Mouse (Mus musculus) heart, postnatal 0 days (tissue): ENCODE results near the gene Cadm2. TPM values are rescaled to one million over a fixed set of nuclear protein-coding genes. Genes with fewer than 3 reads are reported as not detected.

Experiments used
- ATAC-seq: fragments of 200-750 bp; cut with Nextera tagmentation; 2 replicates; pipeline ENCODE4 v1.8.0; 2017; ENCODE audit warnings: low read depth, moderate number of reproducible peaks, moderate library complexity; ENCODE audit not compliant: insufficient read depth
- DNase-seq: peaks from one replicate; pipeline ENCODE4 v3.0.0-alpha.2; 2016; ENCODE audit warnings: low spot score
- H3K27ac ChIP-seq: fragments of 300-500 bp; sonication (generic); 2 replicates; pipeline ENCODE4 v1.5.1; 2014; ENCODE audit warnings: low read depth, mild to moderate bottlenecking
- H3K27me3 ChIP-seq: fragments of 300-500 bp; sonication (generic); 2 replicates; pipeline ENCODE4 v1.6.1; 2014; ENCODE audit warnings: low read length, mixed read lengths; ENCODE audit not compliant: control insufficient read depth, insufficient read depth
- H3K36me3 ChIP-seq: fragments of 300-500 bp; sonication (generic); replicated peaks from 2 replicates; pipeline ENCODE4 v1.6.1; 2014; ENCODE audit warnings: low read length, mixed read lengths; ENCODE audit not compliant: control insufficient read depth, insufficient read depth
- H3K4me1 ChIP-seq: fragments of 300-500 bp; sonication (generic); 2 replicates; pipeline ENCODE4 v1.6.1; 2014; ENCODE audit warnings: antibody characterized with exemption; ENCODE audit not compliant: control insufficient read depth, insufficient read depth
- H3K4me2 ChIP-seq: fragments of 300-500 bp; sonication (generic); 2 replicates; pipeline ENCODE4 v1.6.1; 2014; ENCODE audit warnings: low read depth, mild to moderate bottlenecking, low read length, moderate library complexity
- H3K4me3 ChIP-seq: fragments of 300-500 bp; sonication (generic); 2 replicates; pipeline ENCODE4 v1.5.1; 2014; ENCODE audit warnings: low read depth, low read length
- H3K9ac ChIP-seq: fragments of 300-500 bp; sonication (generic); replicated peaks from 2 replicates; pipeline ENCODE4 v1.6.1; 2014; ENCODE audit warnings: low read depth, low read length, mixed read lengths
- H3K9me3 ChIP-seq: fragments of 300-500 bp; sonication (generic); replicated peaks from 2 replicates; pipeline ENCODE4 v1.6.1; 2016; ENCODE audit warnings: low read length; ENCODE audit not compliant: control insufficient read depth
- CTCF ChIP-seq: IDR thresholded peaks from 2 replicates; pipeline ENCODE4 v1.5.1; 2016; ENCODE audit warnings: antibody characterized with exemption, control low read depth, low read depth
- EP300 ChIP-seq: IDR thresholded peaks from 2 replicates; pipeline ENCODE4 v1.6.1; 2016; ENCODE audit warnings: antibody characterized with exemption, low read depth
- WGBS: fragments of 180-500 bp; shearing (Covaris S2); extraction: QIAGEN DNeasy Blood & Tissue Kit; methylation state at CpG from one replicate; pipeline ENCODE4 v1.1.7; 2014; 5-methylcytosine and 5-hydroxymethylcytosine counted together
- polyA plus RNA-seq: library from polyadenylated mRNA; unstranded; fragments of >200 nt; fragmentation: Nextera tagmentation; extraction: Ambion mirVana; gene quantifications from 2 replicates; pipeline ENCODE4 v1.2.1, GENCODE M21; 2015
- total RNA-seq: library from RNA; depleted of rRNA; stranded (reverse); fragments of >200 nt; gene quantifications from 2 replicates; pipeline ENCODE4 v1.2.3, GENCODE M21; 2014; ENCODE audit warnings: low replicate concordance

Gene Cadm2
- total and polyA plus RNA-seq, 2 experiments from 2014 or later, result 1.0 TPM; not detected in 1

- Histone ChIP-seq H3K36me3 (no peaks in the 10 kb centered on the region), H3K4me2 (no peak overlapping the region), H3K9ac (no peak overlapping the region), H3K27me3 (no peaks in the 10 kb centered on the region), H3K9me3 (no peaks in the 10 kb centered on the region), H3K27ac (no peak overlapping the region), H3K4me3 (no peak overlapping the region), H3K4me1 (no peaks in the 10 kb centered on the region)
- no peak for DNase-seq
- WGBS, result 83% methylated on average over 9 of the region's 9 CpGs
- TF ChIP-seq CTCF (no peak), EP300 (no peak)
- ATAC-seq, result no peak
Observed at GRCm38 (mm10) chr16:67509079-67509478, 111.6 kb downstream of the Cadm2 start.

DNA sequence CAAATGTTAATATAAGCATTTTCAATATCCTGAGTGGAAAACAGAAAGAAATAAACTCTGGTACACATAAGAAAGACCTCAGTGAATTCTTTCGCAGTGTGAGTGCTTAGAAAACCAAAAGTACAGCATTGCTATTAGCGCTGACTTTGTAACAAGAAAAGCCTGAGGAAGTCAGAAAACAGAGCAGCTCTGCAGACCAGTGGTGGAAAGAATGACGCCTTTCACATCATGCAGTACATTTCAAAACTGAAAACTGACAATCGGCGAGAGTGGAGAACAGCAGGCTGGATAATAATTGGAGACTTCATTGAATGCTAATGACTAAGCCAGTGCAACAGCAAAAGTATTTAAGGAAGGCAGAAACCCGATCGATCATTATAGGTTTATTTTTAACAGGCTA is 138.2 kb downstream of the Cadm2 start:
- H3K4me1 ChIP-seq, result no peaks in the 10 kb centered on the region
- H3K27me3 ChIP-seq, result no peaks in the 10 kb centered on the region
- no peak overlapping the region for H3K4me2 ChIP-seq
- no peak for ATAC-seq
- H3K9ac ChIP-seq, result no peak overlapping the region
- H3K27ac ChIP-seq, result no peak overlapping the region
- no peak overlapping the region for H3K4me3 ChIP-seq
- no peaks in the 10 kb centered on the region for H3K9me3 ChIP-seq
- WGBS, result 77% methylated on average over 7 of the region's 7 CpGs
- no peaks in the 10 kb centered on the region for H3K36me3 ChIP-seq
- no peak for DNase-seq
- TF ChIP-seq EP300, result no peak
- TF ChIP-seq CTCF, result no peak

GRCm38 (mm10) chr16:67467041-67467440 is 153.7 kb downstream of the Cadm2 start:
- H3K4me2 ChIP-seq, result no peak overlapping the region
- H3K36me3 ChIP-seq, result no peaks in the 10 kb centered on the region
- H3K27ac ChIP-seq, result no peak overlapping the region
- H3K9me3 ChIP-seq, result no peaks in the 10 kb centered on the region
- no peak overlapping the region for H3K9ac ChIP-seq
- no peak overlapping the region for H3K4me3 ChIP-seq
- TF ChIP-seq EP300 (no peak), CTCF (no peak)
- 84% methylated on average over 3 of the region's 3 CpGs for WGBS
- ATAC-seq, result no peak
- no peaks in the 10 kb centered on the region for H3K27me3 ChIP-seq
- no peak for DNase-seq
- no peaks in the 10 kb centered on the region for H3K4me1 ChIP-seq

GRCm38 (mm10) chr16:67436301-67436700 is 184.4 kb downstream of the Cadm2 start:
- 68% methylated on average over 4 of the region's 4 CpGs for WGBS
- H3K4me1 ChIP-seq, result no peaks in the 10 kb centered on the region
- no peak overlapping the region for H3K9ac ChIP-seq
- no peak overlapping the region for H3K4me3 ChIP-seq
- no peaks in the 10 kb centered on the region for H3K36me3 ChIP-seq
- H3K4me2 ChIP-seq, result no peak overlapping the region
- no peak overlapping the region for H3K27ac ChIP-seq
- no peaks in the 10 kb centered on the region for H3K27me3 ChIP-seq
- H3K9me3 ChIP-seq, result no peaks in the 10 kb centered on the region
- DNase-seq, result no peak
- no peak for ATAC-seq
- TF ChIP-seq CTCF (no peak), EP300 (no peak)

DNA sequence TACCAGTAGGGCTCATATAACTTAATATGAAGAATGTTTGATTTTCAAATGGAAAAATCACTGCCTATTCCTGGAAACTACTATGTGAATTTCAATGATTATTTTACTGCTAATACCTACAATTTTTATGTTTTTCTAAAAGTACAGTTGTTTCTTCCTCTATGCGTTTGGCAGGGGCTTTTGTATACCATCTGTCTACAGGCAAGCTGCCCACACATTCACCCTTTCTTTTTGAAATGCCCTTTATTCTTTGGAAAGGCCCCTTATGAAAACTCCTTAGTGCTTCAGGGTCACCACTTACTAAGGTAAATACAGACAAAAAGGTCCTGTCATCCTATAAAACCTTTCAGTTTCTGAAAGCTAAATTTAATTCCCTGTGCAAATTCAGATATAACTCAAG is 195.3 kb downstream of the Cadm2 start:
- Histone ChIP-seq H3K27me3 (no peaks in the 10 kb centered on the region), H3K36me3 (no peaks in the 10 kb centered on the region), H3K4me1 (no peaks in the 10 kb centered on the region), H3K4me2 (no peak overlapping the region), H3K9ac (no peak overlapping the region), H3K4me3 (no peak overlapping the region), H3K27ac (no peak overlapping the region), H3K9me3 (no peaks in the 10 kb centered on the region)
- TF ChIP-seq EP300, result no peak
- TF ChIP-seq CTCF, result no peak
- DNase-seq (no peak), ATAC-seq (no peak)
- 59% methylated on average over 1 of the region's 1 CpGs for WGBS

DNA sequence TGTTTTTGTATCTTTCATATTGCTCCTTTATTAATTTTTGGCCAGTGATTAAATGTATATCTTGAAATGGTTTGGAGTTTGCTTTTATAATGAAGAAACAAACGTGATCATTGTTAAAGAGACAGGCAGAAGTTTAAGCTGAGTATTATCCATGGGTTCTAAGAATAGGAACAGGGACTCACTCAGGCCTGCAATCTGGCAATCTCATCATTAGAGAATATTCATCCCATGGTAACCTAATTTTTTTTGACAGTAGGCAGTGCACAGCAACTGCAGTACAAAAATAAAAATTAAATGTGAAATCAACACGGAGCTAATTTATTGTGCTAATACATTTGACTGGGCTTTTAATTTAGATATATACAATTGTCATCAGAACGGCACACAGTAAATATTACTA is 209.8 kb downstream of the Cadm2 start:
- TF ChIP-seq EP300 (no peak), CTCF (no peak)
- H3K27me3 ChIP-seq, result no peaks in the 10 kb centered on the region
- DNase-seq, result no peak
- H3K27ac ChIP-seq, result no peak overlapping the region
- H3K9me3 ChIP-seq, result no peaks in the 10 kb centered on the region
- H3K4me1 ChIP-seq, result no peaks in the 10 kb centered on the region
- H3K36me3 ChIP-seq, result no peaks in the 10 kb centered on the region
- ATAC-seq, result no peak
- H3K4me3 ChIP-seq, result no peak overlapping the region
- no peak overlapping the region for H3K9ac ChIP-seq
- WGBS, result 53% methylated on average over 3 of the region's 3 CpGs
- H3K4me2 ChIP-seq, result no peak overlapping the region
